Mouse (Mus musculus) bone marrow macrophage, adult 2 months (primary cell): Measurements from ENCODE around the gene Map6d1. TPM values are rescaled to one million over a fixed set of nuclear protein-coding genes. Genes with fewer than 3 reads are reported as not detected.

Source experiments
- H3K27ac ChIP-seq: 2 replicates; pipeline ENCODE4 v1.5.1; 2012; ENCODE audit warnings: low read depth, low read length; ENCODE audit not compliant: insufficient read depth
- H3K4me1 ChIP-seq: 2 replicates; pipeline ENCODE4 v1.6.1; 2012; ENCODE audit warnings: low read length; ENCODE audit not compliant: control insufficient read depth, insufficient read depth
- H3K4me3 ChIP-seq: 2 replicates; pipeline ENCODE4 v1.5.1; 2012; ENCODE audit warnings: mild to moderate bottlenecking, low read length, moderate library complexity; ENCODE audit not compliant: insufficient read depth
- CTCF ChIP-seq: IDR thresholded peaks from 2 replicates; pipeline ENCODE4 v1.5.1; 2012; ENCODE audit warnings: low read depth, mild to moderate bottlenecking, low read length, moderate library complexity
- POLR2A ChIP-seq: IDR thresholded peaks from 2 replicates; pipeline ENCODE4 v1.6.1; 2012; ENCODE audit warnings: mild to moderate bottlenecking, low read depth, low read length, borderline replicate concordance
- polyA plus RNA-seq: library from polyadenylated mRNA; stranded (reverse); fragments of >200 nt; gene quantifications from 2 replicates; pipeline ENCODE4 v1.2.4, GENCODE M21; 2012; ENCODE audit not compliant: missing spikeins, insufficient read depth, insufficient read length

The Map6d1 gene
- not detected in 2 replicates for polyA plus RNA-seq

DNA sequence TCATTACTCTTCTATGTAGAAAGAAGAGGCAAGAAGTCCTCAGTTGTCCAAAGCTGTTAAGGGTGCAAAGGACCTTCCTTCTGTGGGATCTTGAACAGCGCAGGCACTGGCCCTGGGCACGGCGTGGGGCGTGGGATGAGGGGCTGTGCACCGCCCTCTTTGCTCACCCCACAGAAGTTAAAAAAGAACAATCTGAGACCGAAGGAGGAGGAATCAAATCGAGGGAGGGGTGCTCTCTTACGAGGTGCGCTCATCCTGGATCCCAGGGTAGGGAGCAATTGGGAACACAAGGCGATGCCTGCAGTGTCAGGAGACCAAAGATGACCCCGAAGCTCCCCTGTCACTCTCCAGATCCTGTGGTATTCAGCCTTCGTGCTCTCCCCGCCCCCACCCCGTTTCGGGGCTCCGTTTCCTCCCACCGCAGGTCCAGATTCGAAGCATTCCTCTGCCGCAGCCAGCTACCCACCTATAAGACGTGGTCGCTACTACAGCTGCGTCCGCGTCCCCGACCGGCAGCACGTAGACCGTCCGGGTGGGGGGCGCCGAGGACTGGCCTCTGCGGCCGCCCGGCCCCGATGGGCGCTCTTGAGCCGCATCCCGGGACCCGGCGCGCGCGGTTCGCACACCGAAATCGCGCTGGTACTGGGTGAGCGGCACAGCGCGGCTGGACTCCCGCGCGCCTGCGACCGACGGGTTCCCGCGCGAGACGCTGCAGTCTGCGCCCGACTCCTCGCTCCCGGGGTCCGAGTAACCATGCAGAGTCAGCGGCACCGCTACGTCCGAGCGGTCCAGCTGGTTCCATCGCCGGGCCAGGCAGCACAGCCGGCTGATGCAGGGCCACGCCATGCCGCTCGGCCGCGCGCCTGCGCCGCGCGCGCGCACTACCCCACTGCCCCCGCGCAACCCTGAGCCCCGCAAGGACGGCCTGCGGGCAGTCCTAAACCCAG, at the start of gene Map6d1:
TSS of gene Map6d1 (minus strand) at position 891 of the 947 bp plus-strand sequence.
- no peak for TF ChIP-seq POLR2A
- no peak for TF ChIP-seq CTCF
- Histone ChIP-seq H3K27ac (no peak within 1 kb of the TSS), H3K4me1 (no peaks in the 10 kb centered on the region), H3K4me3 (peak within 1 kb of the TSS; percentile 74)

DNA sequence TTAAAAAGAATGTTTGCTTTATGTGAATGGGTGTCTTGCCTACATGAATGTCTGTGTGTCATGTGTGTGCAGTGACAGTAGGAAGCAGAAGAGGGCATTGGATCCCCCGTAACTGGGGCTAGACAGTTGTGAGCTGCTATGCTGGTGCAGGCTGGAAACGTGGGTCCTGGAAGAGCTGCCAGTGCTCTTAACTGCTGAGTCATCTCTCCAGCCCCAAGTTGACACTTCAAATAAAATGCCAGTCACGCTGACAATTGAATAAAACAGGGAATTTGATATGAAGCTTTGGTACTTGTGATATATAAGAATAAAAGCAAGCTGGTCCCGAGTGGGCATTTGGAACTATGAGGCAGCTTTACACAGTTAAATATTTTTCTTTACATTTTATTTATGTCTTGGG, 39.1 kb upstream of the Map6d1 start:
- TF ChIP-seq POLR2A (no peak), CTCF (no peak)
- Histone ChIP-seq H3K4me3 (no peak overlapping the region), H3K27ac (no peak overlapping the region), H3K4me1 (0 out of 2 replicates have a peak, but pooled peaks cover 2% of the 10 kb centered on the region)

GRCm38 (mm10) chr16:20279395-20279794, 38.2 kb upstream of the Map6d1 start:
- no peak overlapping the region for H3K27ac ChIP-seq
- no peak overlapping the region for H3K4me3 ChIP-seq
- TF ChIP-seq CTCF (no peak), POLR2A (no peak)
- H3K4me1 ChIP-seq, result 0 out of 2 replicates have a peak, but pooled peaks cover 2% of the 10 kb centered on the region

DNA sequence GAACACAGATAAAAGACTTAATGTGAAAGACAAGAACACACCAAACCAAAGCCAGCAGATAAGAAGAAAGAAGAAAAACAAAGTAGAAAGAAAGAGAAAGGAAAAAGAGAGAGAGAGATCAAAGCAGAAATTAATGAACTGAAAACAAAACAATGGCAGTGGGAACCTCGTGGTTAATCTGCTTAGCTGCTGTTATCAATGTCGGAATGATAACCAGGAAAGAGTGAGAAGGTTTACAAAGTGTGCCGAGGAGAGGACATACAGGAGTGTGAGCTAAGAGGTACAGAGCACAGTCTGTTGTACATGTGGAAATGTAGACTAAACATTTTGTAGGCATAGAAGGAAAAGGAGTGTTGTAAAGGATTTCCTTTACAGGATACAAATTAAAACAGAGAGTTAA, 31.8 kb upstream of the Map6d1 start:
- TF ChIP-seq CTCF (no peak), POLR2A (no peak)
- peaks cover 10% of the 10 kb centered on the region for H3K4me1 ChIP-seq

DNA sequence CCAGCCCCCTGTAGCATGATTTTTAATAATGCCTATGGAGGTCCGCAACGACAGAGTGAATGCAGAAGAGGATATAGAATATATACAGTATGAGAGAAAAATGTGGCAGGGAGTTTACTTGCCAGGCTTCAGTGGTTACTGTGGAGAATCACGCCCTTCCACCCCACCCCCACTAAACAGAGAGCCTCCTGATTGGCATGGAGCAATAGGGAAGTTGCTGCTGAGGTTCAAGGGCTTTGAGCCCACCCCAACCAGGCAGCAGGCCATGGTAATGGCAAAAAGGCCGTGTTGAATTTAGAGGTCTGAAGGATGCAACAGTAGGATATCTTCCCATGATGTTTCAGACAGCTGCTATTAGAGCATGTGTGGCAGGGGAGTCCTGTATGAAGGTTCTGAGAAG, 30.2 kb upstream of the Map6d1 start:
- H3K4me3 ChIP-seq, result no peak overlapping the region
- TF ChIP-seq CTCF, result no peak
- no peak for TF ChIP-seq POLR2A
- H3K27ac ChIP-seq, result no peak overlapping the region
- H3K4me1 ChIP-seq, result peaks cover 10% of the 10 kb centered on the region

More for the DNA sequence above, 31.8 kb upstream of the Map6d1 start:
- no peak overlapping the region for H3K4me3 ChIP-seq
- no peak overlapping the region for H3K27ac ChIP-seq

- Histone ChIP-seq H3K4me1 (peaks cover 4% of the 10 kb centered on the region; the same call in 1 of the 2 replicates), H3K4me3 (0 out of 2 replicates have a peak overlapping the region, but pooled peaks have one; percentile 17), H3K27ac (no peak overlapping the region)
- no peak for TF ChIP-seq POLR2A
- no peak for TF ChIP-seq CTCF
Observed at GRCm38 (mm10) chr16:20265089-20265488, 23.9 kb upstream of the Map6d1 start.

- Histone ChIP-seq H3K4me1 (no peaks in the 10 kb centered on the region), H3K4me3 (no peak overlapping the region), H3K27ac (no peak overlapping the region)
- no peak for TF ChIP-seq POLR2A
- no peak for TF ChIP-seq CTCF
Observed at GRCm38 (mm10) chr16:20257926-20258325, 16.8 kb upstream of the Map6d1 start.

DNA sequence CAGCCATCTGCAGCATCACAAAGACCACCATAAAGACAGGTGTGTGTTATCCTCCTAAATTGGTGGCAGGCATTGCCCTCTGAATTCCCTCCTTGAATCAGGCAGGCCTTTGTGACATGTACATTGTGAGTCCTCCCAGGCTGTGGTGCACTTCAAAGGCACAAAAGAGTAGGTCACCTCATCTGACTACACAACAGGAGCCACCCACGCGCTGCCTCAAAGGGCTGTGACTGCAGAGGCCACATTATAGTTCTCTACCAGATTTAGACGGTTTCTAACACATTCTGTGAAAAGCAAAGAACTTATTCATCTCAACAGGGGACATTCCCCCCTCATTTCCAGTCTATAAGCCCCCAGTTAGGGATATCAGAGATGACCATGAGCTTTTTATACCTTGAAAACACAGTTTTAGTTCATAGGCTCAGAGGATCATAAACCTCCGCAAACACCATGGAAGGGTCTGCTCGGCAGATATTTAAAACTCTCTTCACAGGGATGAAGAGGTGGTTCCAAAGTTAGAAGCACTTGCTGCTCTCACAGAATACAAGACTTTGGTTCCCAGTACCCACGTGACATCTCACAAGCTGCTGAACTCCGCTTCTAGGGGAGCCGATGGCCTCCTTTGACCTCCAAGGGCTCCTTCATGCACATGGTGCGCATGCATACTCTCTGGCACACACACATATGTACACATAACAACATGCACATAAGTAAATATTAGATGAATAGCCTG, 7.5 kb upstream of the Map6d1 start:
- H3K27ac ChIP-seq, result no peak overlapping the region
- TF ChIP-seq POLR2A (no peak), CTCF (no peak)
- H3K4me3 ChIP-seq, result no peak overlapping the region
- H3K4me1 ChIP-seq, result no peaks in the 10 kb centered on the region

DNA sequence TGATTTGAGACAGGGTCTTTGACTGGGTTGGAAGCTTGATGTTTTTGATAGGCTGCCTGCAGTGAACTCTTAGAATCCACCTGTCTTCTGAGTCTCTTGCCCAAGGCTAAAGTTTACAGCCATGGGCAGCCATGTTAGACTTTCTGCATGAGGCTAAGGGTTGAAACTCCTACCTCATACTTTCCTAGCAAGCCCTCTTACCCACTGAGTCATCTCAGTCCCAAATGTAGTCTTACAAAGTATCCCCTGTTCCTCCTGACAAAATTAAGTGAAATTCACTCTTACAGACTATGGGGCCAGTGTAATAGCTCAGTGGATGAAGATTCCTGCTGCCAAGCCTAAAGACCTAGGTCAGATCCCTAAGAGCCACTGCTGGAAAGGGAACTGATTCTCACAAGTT, 5.9 kb upstream of the Map6d1 start:
- Histone ChIP-seq H3K4me3 (no peak overlapping the region), H3K27ac (no peak overlapping the region), H3K4me1 (no peaks in the 10 kb centered on the region)
- no peak for TF ChIP-seq POLR2A
- TF ChIP-seq CTCF, result no peak
